Mouse (Mus musculus) G1E (cell line): ENCODE results near the gene Gal3st4. TPM values are rescaled to one million over a fixed set of nuclear protein-coding genes. Genes with fewer than 3 reads are reported as not detected.

Source experiments
- ATAC-seq: 2 replicates; pipeline ENCODE4 v1.8.0; 2016; ENCODE audit warnings: mild to moderate bottlenecking; ENCODE audit not compliant: insufficient number of reproducible peaks, poor library complexity, low FRiP score, severe bottlenecking; ENCODE audit errors: extremely low read depth
- DNase-seq: peaks from one replicate; pipeline ENCODE4 v3.0.0; 2012; ENCODE audit warnings: low spot score
- H3K27me3 ChIP-seq: 2 replicates; pipeline ENCODE4 v1.6.1; 2012; ENCODE audit warnings: mild to moderate bottlenecking, low read length, inconsistent platforms; ENCODE audit not compliant: insufficient read depth
- H3K36me3 ChIP-seq: replicated peaks from 2 replicates; pipeline ENCODE3; 2012; ENCODE audit warnings: mild to moderate bottlenecking, inconsistent platforms
- H3K4me1 ChIP-seq: 2 replicates; pipeline ENCODE4 v1.6.1; 2012; ENCODE audit warnings: low read depth, low read length, inconsistent platforms, mixed read lengths; ENCODE audit not compliant: insufficient read depth
- H3K4me3 ChIP-seq: 2 replicates; pipeline ENCODE4 v1.5.1; 2012; ENCODE audit warnings: low read depth, mild to moderate bottlenecking, inconsistent platforms, low read length, moderate library complexity, mixed read lengths
- H3K9me3 ChIP-seq: replicated peaks from 2 replicates; pipeline ENCODE4 v1.6.1; 2012; ENCODE audit warnings: inconsistent platforms
- CTCF ChIP-seq: IDR thresholded peaks from 2 replicates; pipeline ENCODE4 v1.5.1; 2012; ENCODE audit warnings: low read depth, low read length, inconsistent platforms, mixed read lengths
- GATA1 ChIP-seq: IDR thresholded peaks from 2 replicates; pipeline ENCODE4 v1.6.1; 2012; ENCODE audit warnings: borderline replicate concordance, low read length, inconsistent platforms, mixed read lengths
- GATA2 ChIP-seq: IDR thresholded peaks from 2 replicates; pipeline ENCODE4 v1.6.1; 2012; ENCODE audit warnings: low read depth, low read length, inconsistent platforms, borderline replicate concordance
- POLR2AphosphoS5 ChIP-seq: IDR thresholded peaks from 2 replicates; pipeline ENCODE4 v1.6.1; 2012; ENCODE audit warnings: low read depth, low read length, inconsistent platforms; ENCODE audit not compliant: insufficient replicate concordance
- TAL1 ChIP-seq: conservative IDR thresholded peaks from 2 replicates; pipeline ENCODE4 v1.6.1; 2012; ENCODE audit warnings: low read depth, low read length, inconsistent platforms, mixed read lengths
- polyA plus RNA-seq: library from polyadenylated mRNA; stranded (reverse); fragments of >175 nt; gene quantifications from 2 replicates; pipeline ENCODE4 v1.2.3, GENCODE M21; 2012
- total RNA-seq, 2 experiments: library from RNA; stranded (forward) in 1 of 2; stranded (reverse) in 1 of 2; fragments of 200-1000 nt in 1 of 2; fragments of >200 nt in 1 of 2; fragmentation: Nextera tagmentation in 1 of 2; gene quantifications; 2 replicates each; pipeline ENCODE4 v1.2.3; 2014 to 2017

Gene Gal3st4
- total and polyA plus RNA-seq, 3 experiments = 0.27 TPM; not detected in 2

- H3K27me3 ChIP-seq = peaks cover 34% of the 10 kb centered on the region
- no peak for DNase-seq
- ATAC-seq = no peak
- TF ChIP-seq CTCF = no peak
- TF ChIP-seq POLR2AphosphoS5 = no peak
- TF ChIP-seq TAL1 = no peak
- no peak for TF ChIP-seq GATA2
- no peak for TF ChIP-seq GATA1
- H3K4me1 ChIP-seq = no peaks in the 10 kb centered on the region
- H3K4me3 ChIP-seq = no peak overlapping the region
- peaks cover 11% of the 10 kb centered on the region for H3K9me3 ChIP-seq
- no peaks in the 10 kb centered on the region for H3K36me3 ChIP-seq
These were observed 9.2 kb upstream of the Gal3st4 start for GRCm38 (mm10) chr5:138281798-138282197.

- DNase-seq (no peak), ATAC-seq (no peak)
- Histone ChIP-seq H3K27me3 (peaks cover 44% of the 10 kb centered on the region), H3K9me3 (peaks cover 11% of the 10 kb centered on the region), H3K4me1 (no peaks in the 10 kb centered on the region), H3K4me3 (no peak overlapping the region), H3K36me3 (no peaks in the 10 kb centered on the region)
- TF ChIP-seq POLR2AphosphoS5 (no peak), TAL1 (no peak), GATA1 (no peak), CTCF (no peak), GATA2 (no peak)
These were observed 8.2 kb upstream of the Gal3st4 start for GRCm38 (mm10) chr5:138280829-138281228.

GRCm38 (mm10) chr5:138280425-138280768 lies 7.8 kb upstream of the Gal3st4 start:
- H3K4me3 ChIP-seq = no peak overlapping the region; the same call in 1 of the 2 replicates
- no peaks in the 10 kb centered on the region for H3K4me1 ChIP-seq
- no peaks in the 10 kb centered on the region for H3K36me3 ChIP-seq
- peaks cover 48% of the 10 kb centered on the region for H3K27me3 ChIP-seq
- H3K9me3 ChIP-seq = peaks cover 11% of the 10 kb centered on the region
- DNase-seq (no peak), ATAC-seq (no peak)
- TF ChIP-seq POLR2AphosphoS5 (no peak), TAL1 (no peak), CTCF (no peak), GATA2 (no peak), GATA1 (no peak)

DNA sequence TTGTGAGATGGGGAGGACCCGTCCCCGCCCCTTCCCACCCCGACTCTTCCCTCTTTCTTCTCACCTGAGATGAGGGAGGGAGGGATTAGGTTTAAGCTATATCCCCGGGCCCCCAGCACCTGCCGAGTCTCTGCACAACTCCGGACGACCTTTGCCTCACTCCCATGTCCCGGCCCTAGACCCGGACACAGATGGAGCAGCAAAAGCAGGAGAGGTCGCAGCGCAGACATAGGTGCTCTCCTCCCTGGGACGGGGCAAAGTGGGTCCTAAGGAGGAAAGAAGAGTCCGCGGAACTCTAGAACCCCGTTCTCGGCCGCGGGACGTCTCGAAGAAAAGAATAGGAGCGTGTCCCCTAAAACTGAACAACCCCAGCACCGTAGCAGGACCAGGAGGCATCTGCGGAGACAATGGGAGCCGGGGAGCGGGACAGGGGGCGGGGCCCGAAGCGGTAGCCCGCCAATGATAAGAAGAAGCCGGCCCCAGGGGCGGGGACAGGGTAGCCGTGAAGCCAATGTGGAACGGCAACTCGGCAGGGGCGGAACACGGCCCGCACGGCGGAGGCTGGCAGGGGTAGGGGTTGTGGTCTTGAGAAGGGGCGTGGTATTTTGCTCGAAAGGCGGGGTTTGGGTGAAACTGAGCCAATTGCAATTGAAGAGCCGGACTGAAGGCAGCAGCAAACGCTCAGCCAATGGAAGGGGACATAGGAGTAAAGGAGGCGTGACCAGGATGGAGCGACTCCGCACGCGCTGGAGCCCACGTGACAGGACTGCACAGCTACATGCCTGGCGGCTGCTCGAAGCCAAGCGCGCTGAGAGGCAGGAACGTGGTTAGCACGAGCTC lies 7.2 kb upstream of the Gal3st4 start, which contains the start of the genes Gm43720, Gpc2 and Stag3:
Gene Gm43720, minus strand, starts transcription at position 374 of the 840 bp plus-strand sequence.
Gene Gpc2, minus strand, starts transcription at position 421 of the 840 bp plus-strand sequence.
Gene Stag3, plus strand, starts transcription at position 656 of the 840 bp plus-strand sequence.
- Histone ChIP-seq H3K36me3 (no peaks in the 10 kb centered on the region), H3K9me3 (peaks cover 11% of the 10 kb centered on the region), H3K4me1 (no peaks in the 10 kb centered on the region; the same call in 1 of the 2 replicates), H3K27me3 (peaks cover 53% of the 10 kb centered on the region), H3K4me3 (no peak within 1 kb of the TSS; the same call in 1 of the 2 replicates)
- ATAC-seq (no peak), DNase-seq (no peak)
- no peak for TF ChIP-seq GATA1

GRCm38 (mm10) chr5:138277994-138278393 lies 5.4 kb upstream of the Gal3st4 start:
- H3K27me3 ChIP-seq = peaks cover 65% of the 10 kb centered on the region
- ATAC-seq (no peak), DNase-seq (no peak)
- no peak for TF ChIP-seq POLR2AphosphoS5
- TF ChIP-seq CTCF = no peak
- TF ChIP-seq TAL1 = no peak
- TF ChIP-seq GATA2 = no peak
- TF ChIP-seq GATA1 = no peak
- H3K36me3 ChIP-seq = no peaks in the 10 kb centered on the region
- no peak overlapping the region for H3K4me3 ChIP-seq
- peaks cover 3% of the 10 kb centered on the region for H3K4me1 ChIP-seq
- peaks cover 11% of the 10 kb centered on the region for H3K9me3 ChIP-seq

DNA sequence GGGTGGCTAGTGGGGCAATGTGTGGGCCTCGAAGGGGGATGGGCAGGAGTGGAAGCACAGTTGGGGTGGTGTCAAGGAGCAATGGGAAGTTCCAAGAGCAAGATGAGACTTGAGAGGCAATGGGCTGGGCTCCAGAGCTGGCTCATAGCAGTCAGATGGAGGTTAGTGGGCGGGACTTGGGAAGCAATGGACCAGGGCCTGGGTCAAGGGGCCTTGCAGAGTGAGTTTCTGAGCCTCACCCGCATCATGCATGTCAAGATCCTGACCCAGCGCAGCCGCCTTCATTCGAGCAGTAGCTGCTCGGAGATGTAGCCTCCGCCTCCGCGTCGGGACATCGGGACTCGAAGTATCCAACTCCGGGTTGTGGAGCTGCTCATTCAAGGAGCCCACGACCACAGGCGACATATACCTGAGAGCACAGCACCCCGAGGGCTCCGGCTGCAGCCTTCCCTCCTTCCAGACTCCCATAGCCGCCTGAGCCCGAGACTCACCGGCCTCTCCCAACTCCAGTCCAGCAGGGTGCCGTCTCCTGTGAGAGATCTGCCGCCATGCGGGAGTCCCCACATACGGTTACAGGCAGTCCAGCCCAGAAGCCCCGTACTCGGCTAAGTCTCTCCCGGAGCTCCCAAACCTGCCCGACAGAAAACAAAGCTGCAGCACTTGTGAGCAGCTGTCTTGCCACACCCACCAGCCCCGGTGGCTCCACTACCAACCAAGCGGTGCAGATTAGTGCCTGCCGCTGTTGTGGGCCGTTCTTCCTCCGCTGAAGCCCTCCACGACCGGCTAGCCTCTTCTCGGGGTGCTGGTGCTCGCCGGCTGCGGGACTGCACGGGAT lies 2.8 kb upstream of the Gal3st4 start:
- TF ChIP-seq CTCF = no peak
- no peak for TF ChIP-seq POLR2AphosphoS5
- no peak for TF ChIP-seq TAL1
- no peak for TF ChIP-seq GATA2
- no peak for TF ChIP-seq GATA1
- H3K4me1 ChIP-seq = peaks cover 3% of the 10 kb centered on the region
- H3K9me3 ChIP-seq = peaks cover 10% of the 10 kb centered on the region
- ATAC-seq (no peak), DNase-seq (no peak)
- no peak overlapping the region for H3K4me3 ChIP-seq
- peaks cover 86% of the 10 kb centered on the region for H3K27me3 ChIP-seq
- no peaks in the 10 kb centered on the region for H3K36me3 ChIP-seq
